Mouse (Mus musculus) spleen, postnatal 4 days (tissue): ENCODE data around the gene Trank1.

Experiments used
- DNase-seq, 2 experiments: peaks; one replicate each; pipeline ENCODE4 v3.0.0; 2022; ENCODE audit warnings: low spot score in 2 of 2

Trank1 gene

GRCm38 (mm10) chr9:111425113-111425512 lies 113.6 kb downstream of the Trank1 start:
- DNase-seq: no peak

- no peak for DNase-seq
Observed at GRCm38 (mm10) chr9:111425952-111426351, 114.4 kb downstream of the Trank1 start.

GRCm38 (mm10) chr9:111427891-111428555 lies 116.5 kb downstream of the Trank1 start:
- no peak for DNase-seq

- DNase-seq: no peak
Observed at GRCm38 (mm10) chr9:111428698-111429362, 117.3 kb downstream of the Trank1 start.

- no peak for DNase-seq
Observed at GRCm38 (mm10) chr9:111429363-111429750, 117.8 kb downstream of the Trank1 start.

- no peak for DNase-seq
Observed at GRCm38 (mm10) chr9:111435429-111435828, 123.9 kb downstream of the Trank1 start.

GRCm38 (mm10) chr9:111438904-111439835 lies 127.6 kb downstream of the Trank1 start, which contains the start of gene Dclk3:
Dclk3 (plus strand) TSS chr9:111439081.
- no peak for DNase-seq

GRCm38 (mm10) chr9:111439836-111440201 lies 128.3 kb downstream of the Trank1 start:
- no peak for DNase-seq

GRCm38 (mm10) chr9:111440446-111440845 lies 128.9 kb downstream of the Trank1 start:
- no peak for DNase-seq

- no peak for DNase-seq
Observed at GRCm38 (mm10) chr9:111441151-111441550, 129.6 kb downstream of the Trank1 start.
